Mouse (Mus musculus) kidney, embryonic 16.5 days (tissue): ENCODE measurements around the gene Podn. TPM values are rescaled to one million over a fixed set of nuclear protein-coding genes. Genes with fewer than 3 reads are reported as not detected.

Experiments
- microRNA-seq: library from miRNA; unstranded; fragments of <30 nt; microRNA quantifications from one replicate; pipeline ENCODE4, GENCODE M21; 2016
- polyA plus RNA-seq: library from polyadenylated mRNA; unstranded; fragments of >200 nt; fragmentation: Nextera tagmentation; extraction: Ambion mirVana; gene quantifications from 2 replicates; pipeline ENCODE4 v1.2.1, GENCODE M21; 2015

Gene Podn
- polyA plus RNA-seq, 1 experiment from 2014 or later = 0.82 TPM

Small RNAs within 50 kb of the gene (microRNA-seq; reads per million reads assigned to microRNA genes)
- gene Mir6397 = not detected

Other genes with a start within 250 kb of the Podn start
- gene Magoh, start 216.7 kb downstream of the Podn start, polyA plus RNA-seq = 158 and 165 TPM in 2 replicates
- gene 0610037L13Rik, start 206.6 kb downstream of the Podn start, polyA plus RNA-seq = 117 and 124 TPM in 2 replicates
- gene Cpt2, start 172.8 kb downstream of the Podn start, polyA plus RNA-seq = 59.2 and 62.8 TPM in 2 replicates
- gene Slc1a7, start 128.1 kb downstream of the Podn start, polyA plus RNA-seq = not detected in 2 replicates
- gene Scp2, start 48.6 kb upstream of the Podn start, polyA plus RNA-seq = 264 and 288 TPM in 2 replicates
- gene Echdc2, start 69.0 kb upstream of the Podn start, polyA plus RNA-seq = 44.8 and 50.0 TPM in 2 replicates
- 0.26 and 0.39 TPM in 2 replicates for gene Zyg11a, start 121.6 kb upstream of the Podn start, polyA plus RNA-seq
- gene Zyg11b, start 204.7 kb upstream of the Podn start, polyA plus RNA-seq = 11.6 and 11.7 TPM in 2 replicates
- 52.9 and 54.1 TPM in 2 replicates for gene Coa7, start 231.7 kb upstream of the Podn start, polyA plus RNA-seq